Mouse (Mus musculus) cerebellum, adult 2 months (tissue): Measurements from ENCODE around the gene Ctnnbip1.

Experiments used
- CTCF ChIP-seq: fragments of 200-500 bp; IDR thresholded peaks from 2 replicates; pipeline ENCODE4 v1.5.1; 2011; ENCODE audit warnings: low read depth, mild to moderate bottlenecking, control low read depth, low read length, moderate library complexity, borderline replicate concordance; ENCODE audit not compliant: insufficient read depth
- POLR2A ChIP-seq: fragments of 200-500 bp; IDR thresholded peaks from 2 replicates; pipeline ENCODE4 v1.6.1; 2011; ENCODE audit warnings: low read length, control low read depth, borderline replicate concordance; ENCODE audit not compliant: insufficient read depth

DNA sequence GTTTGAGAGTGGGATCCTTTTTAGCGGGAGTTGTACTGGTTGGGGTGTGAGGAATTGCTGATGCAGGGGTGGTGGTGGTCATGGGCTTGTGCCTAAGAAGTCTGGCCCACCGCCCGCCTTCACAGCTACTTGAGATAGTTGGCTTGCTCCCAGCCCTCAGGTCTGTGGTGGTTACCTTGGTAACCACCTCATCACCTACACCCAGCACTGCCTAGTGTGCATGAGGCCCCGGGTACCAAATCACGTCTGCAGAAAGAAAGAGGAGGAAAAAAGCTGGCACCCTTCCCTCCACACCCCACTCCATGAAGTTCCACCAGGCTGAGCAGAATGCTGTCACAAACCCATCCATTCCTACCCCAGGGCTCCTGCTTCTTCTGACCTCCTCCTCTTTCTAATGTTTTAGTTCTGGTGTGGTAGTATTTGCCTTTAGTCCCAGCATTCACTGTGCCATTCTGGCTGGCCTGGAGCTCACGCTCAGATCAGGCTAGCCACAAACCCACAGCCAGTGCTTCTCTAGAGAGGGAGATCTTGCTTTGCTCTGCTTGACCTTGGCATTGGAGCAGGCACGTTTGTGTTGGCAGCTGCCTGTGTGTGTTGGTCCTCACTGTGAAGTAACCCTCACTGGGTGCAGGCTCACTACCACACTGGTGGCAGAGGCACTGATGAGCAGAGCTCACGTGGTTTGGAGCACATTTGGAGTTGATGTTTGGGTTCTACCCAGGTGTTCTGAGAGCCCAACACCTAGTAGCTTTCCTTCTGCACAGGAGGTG lies 91.4 kb downstream of the Ctnnbip1 start:
- TF ChIP-seq CTCF (no peak), POLR2A (no peak)
